Mouse (Mus musculus) thymus, postnatal 4 days (tissue): Measurements from ENCODE around the gene Cd44.

Experiments
- DNase-seq: peaks from one replicate; pipeline ENCODE4 v3.0.0; 2021

Cd44 gene

GRCm38 (mm10) chr2:102815289-102815809 lies 86.1 kb downstream of the Cd44 start:
- DNase-seq, result no peak

GRCm38 (mm10) chr2:102812756-102813155 lies 88.7 kb downstream of the Cd44 start:
- DNase-seq, result no peak

GRCm38 (mm10) chr2:102809436-102809835 lies 92.0 kb downstream of the Cd44 start:
- no peak for DNase-seq

DNA sequence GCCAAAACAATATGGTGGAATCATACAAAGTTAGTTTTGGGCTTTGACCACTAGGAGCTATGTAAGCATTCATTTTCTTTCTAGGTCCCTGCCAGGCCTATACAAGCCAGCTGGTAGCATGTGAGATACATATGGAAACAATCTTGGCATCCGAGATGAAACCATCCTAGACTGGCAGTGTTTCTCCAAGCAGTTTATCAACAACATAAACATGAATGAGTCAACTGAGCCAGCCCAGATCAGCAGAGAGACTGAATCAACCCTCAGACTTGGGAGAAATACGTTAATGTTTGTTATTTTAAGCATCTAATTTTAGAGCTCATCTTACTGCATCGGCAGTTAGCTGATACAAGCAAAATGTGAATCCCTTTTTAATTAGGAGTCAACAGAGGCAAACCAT lies 93.8 kb downstream of the Cd44 start:
- no peak for DNase-seq

DNA sequence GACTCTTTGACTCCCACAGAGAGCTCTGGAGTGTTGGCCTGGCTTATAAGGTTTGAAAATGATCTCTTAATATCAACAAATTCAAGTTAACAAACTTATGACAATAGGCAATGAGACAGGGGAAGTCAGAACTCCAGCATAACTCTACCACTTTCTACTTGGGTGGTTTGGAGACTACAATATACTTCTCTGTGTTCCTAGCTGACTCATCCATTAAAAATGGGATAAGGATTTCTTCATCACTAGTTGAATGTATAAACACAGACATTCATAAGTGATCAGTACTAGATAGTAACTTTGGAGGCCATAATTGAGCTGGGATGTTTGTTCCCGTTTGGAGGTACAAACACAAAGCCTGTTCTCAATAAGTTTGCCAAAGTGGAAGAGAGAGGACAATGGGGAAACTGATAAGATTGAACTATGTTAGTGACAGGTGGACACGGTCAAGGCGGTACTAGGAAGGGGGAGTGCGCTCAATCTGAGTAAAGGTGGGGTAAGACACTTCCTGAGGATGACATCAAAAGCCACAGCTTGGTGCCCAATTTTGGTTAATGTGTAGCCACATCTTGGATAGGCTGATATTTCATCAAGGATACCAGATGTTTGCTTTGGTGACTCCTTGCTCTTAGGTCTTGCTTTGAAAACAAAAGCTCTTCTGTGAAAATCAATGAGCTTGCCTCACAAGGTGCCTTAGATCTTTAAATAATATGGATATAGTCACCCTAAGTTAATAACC lies 95.5 kb downstream of the Cd44 start:
- DNase-seq, result no peak

DNA sequence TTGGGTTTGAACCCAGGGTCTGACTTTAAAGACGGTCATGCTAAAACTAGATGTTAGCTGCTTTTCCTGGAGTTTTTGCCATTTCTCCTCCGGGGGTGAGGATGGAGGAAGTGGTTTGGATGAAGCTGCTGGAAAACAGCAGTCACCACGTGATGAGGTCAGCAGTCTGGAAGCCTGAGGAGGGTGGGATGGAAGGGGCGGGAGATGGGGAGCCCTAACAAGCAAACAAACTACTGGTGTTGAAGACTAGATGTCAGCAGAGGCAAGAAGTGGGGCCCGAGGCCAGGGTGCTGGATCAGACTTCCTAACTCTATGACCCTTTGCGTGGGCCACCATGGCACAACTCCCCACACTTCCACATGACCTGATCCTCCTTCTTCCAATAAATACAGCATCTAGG lies 96.2 kb downstream of the Cd44 start:
- no peak for DNase-seq

- DNase-seq, result no peak
Measured at GRCm38 (mm10) chr2:102804109-102804508, 97.4 kb downstream of the Cd44 start.

DNA sequence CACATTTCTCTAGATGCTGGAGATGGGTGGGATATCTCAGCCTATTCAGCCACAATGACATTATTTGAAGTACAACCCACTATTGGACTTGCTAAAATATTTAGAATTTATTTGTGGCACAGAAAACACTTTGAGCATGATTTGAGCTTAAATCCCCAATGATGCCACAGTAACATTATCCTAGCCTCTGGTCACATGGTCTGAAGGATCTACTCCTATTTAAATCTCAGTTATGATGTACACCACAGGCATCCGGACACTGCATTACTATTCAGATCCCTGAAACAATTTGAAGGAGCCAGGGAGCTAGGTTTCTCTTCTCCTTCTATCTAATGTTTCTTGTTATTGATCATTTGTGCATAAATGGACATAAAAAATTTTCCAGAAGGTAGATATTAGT lies 99.6 kb downstream of the Cd44 start:
- no peak for DNase-seq

DNA sequence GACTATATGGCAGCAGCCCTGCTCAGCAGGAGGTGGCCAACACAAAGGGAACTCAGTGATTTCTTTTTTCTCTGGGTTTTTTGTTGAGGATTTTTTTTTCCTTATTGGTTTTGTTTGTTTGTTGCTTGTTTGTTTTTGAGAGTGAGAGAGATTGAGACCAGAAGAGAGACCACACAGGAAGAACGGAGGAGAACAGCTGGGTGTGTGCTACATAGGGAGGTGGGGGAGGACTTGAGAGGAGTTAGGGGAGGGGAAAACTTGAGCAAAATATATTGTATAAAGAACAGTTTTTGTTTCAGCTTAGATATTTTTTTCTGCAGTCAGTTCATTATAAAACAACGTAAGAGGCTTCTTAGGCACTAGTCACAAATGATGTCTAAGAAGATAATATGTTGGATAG lies 103.3 kb downstream of the Cd44 start:
- no peak for DNase-seq

DNA sequence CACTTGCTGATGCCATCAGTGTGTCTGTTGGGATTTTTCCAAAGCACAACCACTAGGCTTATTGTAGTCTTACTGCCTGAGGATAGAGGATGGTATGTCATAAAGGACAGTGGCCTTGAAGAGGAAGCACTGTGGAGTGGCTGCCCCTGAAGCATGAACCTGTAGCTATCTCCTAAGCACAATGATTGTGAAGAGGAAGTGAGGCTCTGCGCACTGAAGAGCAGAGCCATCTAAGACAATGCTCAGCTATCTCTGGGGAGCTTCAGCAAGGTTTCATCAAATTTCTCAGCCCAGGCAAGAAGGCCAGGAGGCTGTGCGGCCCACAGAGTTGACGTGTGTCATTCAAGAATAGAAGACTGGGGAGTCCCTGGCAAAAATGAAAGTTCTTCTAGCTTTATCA lies 106.4 kb downstream of the Cd44 start:
- DNase-seq, result no peak

DNA sequence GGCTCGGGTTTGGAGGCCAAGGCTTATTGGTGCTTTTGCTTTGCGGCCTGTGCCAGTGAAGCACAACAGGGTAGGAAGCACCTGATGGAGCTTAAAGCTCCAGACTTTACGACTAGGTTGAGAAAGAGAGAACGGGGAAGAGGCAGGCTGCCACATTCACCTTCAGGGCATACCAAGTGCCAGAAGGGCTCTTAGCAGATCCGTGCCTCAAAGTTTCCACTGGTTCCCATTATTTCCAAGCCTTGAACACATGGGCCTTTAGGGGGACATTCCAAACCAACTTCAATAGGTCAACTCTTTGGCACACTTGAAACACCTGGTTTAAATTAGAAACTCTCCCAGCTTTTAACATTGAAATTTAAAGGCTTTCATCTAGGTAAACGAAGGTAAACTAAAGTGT lies 108.7 kb downstream of the Cd44 start:
- DNase-seq, result no peak

DNA sequence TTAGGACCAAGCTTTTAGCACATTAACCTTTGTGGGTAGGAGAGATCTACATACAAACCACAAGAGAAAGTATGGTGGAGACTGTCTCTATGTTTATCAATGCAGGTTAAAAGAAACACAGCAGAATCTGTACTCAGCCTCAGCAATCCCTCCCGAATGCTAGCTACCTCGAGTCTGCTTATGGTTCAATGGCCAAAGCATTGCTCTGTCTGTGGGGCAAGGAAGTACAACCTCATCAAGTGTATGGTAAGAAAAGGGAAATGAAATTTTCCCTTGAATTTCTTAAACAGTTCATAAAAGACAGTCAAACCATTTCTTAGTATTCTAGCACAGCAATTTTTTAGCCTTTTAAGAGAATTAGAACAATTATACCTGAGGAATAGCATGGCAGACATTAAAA lies 109.8 kb downstream of the Cd44 start:
- no peak for DNase-seq

DNA sequence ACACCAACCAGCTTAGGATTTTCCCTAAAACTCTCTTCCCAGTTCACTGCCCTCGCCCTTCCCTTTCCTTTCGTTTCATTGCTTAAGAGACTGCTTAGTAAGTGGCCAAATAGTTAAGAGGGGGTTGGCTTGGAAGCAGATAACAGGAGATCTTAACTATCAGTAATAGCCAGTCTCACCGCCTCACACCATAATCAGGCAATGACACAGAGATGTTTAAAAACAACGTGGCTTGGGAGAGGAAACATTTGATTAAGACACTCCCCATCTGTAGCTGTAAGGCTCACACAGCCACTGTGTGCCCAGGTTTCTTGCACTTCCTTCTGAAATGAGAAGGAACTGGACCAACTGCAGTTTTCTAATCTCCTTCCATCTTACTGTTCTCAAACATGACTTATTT lies 115.8 kb downstream of the Cd44 start:
- DNase-seq, result no peak

- DNase-seq, result no peak
Measured at GRCm38 (mm10) chr2:102782751-102783150, 118.7 kb downstream of the Cd44 start.

DNA sequence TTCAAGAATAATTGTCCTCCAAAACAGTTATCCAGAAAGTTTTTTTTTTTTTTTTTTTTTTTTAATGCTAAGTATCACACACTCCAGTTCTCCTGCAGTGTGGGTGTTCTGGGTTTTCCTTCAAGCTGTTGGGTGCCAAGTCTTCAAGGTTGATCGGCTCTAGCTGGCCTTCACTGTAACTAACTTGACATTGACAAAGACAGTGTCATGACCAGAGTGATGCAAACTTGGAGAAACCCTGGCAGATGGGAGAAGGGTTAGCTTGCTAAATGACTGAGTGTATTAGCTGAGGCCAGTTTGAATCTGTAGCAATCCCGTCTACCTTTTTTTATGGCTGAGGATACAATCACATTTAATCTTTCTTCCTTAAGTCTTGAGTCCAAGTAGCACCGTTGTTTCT lies 123.3 kb downstream of the Cd44 start:
- DNase-seq, result no peak

GRCm38 (mm10) chr2:102775561-102775960 lies 125.9 kb downstream of the Cd44 start:
- no peak for DNase-seq

- DNase-seq, result no peak
Measured at GRCm38 (mm10) chr2:102774700-102775099, 126.8 kb downstream of the Cd44 start.

GRCm38 (mm10) chr2:102772276-102772675 lies 129.2 kb downstream of the Cd44 start:
- DNase-seq, result no peak

DNA sequence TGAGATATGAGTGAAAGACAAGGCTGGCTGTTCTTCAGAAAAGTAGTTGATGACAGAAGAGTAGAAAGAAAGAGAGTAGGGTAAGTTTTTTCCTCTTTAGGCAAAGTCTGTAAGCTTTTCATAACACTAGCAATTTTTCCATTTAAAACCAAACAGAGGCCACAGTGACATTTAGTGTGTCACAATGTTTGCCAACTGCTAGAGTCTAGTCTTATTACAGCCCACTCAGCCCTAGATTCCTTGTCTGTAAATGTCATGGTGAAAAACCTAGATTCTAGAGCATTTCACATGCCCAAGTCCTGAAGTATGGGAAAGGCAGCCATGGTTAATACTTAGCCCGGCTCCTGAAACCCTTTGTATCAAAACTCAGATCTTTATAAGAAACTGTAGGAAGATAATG lies 130.2 kb downstream of the Cd44 start:
- DNase-seq, result no peak

GRCm38 (mm10) chr2:102768267-102768666 lies 133.2 kb downstream of the Cd44 start:
- no peak for DNase-seq

GRCm38 (mm10) chr2:102764602-102765374 lies 136.7 kb downstream of the Cd44 start:
- no peak for DNase-seq

DNA sequence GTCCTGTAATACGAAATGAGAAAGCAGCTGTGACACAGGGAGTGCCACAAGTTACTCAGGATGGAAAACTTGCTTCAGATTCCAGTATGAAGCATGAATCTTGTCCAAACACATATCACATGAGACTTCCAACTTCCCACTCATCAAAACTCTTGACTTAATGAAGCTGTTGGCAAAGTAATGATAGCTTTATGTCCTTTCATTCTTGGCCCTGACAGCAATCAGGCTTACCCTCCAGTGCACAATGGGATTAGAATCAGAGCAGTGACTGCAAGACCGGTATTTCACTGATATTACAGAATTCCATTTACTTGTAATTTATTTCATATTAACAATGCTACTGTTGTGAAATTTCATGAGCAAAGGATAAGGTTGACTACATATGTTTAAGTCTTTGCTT lies 137.5 kb downstream of the Cd44 start:
- DNase-seq, result no peak

DNA sequence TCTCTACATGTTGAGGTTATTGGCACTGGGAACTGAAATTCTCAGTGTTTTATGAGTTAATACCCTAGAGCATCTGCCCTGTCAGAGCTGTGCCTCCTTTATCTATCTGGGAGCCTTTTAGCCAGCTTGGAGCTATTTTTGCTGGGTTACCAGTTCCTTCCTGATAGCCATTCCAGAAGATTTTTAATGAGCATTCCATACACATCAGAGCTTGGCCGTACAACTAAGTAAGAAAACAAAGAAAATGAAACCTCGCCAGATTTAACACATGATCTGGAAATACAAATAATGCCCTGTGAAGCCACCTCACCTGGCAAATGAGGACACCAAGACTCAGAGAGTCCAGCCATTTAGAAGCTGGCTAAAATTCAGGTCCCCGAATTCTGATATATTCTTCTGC lies 138.3 kb downstream of the Cd44 start:
- no peak for DNase-seq
